Mouse (Mus musculus): ENCODE data around the gene Prss46. TPM values are rescaled to one million over a fixed set of nuclear protein-coding genes. Genes with fewer than 3 reads are reported as not detected.

Prss46 gene
- total RNA-seq, 2 experiments from 2014 or later: not detected

GRCm38 (mm10) chr9:110896595-110896994 is 52.3 kb downstream of the Prss46 start:
- no peak for DNase-seq

DNA sequence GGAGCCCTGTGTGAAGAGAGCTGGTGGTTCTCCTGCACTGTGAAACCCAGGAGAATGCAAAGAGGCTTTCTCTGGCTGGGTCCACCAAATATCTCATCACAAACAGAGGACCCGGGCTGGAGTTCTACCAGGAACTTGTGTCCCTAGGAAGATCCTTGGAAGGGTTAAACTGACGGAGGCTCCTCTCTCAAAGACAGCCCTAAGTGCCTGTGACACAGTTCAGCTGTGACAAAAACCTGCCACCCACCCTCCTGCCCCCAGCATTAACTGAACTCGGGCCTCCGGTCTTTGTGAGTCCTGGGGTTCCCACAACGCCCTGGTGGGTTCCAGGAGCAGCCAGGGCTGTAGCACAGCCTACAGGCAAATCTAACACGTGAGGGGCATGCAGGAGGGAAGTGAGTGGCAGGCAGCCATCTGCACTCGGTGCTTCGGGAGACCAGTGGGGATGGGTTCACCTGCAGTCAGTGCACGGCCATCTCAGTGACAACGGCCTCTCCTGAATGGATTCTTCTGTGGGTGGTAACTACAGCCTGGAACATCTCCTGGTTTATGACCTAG is 55.2 kb downstream of the Prss46 start:
- no peak for DNase-seq

- DNase-seq: no peak
These were observed 56.9 kb downstream of the Prss46 start for GRCm38 (mm10) chr9:110901204-110901603.

DNA sequence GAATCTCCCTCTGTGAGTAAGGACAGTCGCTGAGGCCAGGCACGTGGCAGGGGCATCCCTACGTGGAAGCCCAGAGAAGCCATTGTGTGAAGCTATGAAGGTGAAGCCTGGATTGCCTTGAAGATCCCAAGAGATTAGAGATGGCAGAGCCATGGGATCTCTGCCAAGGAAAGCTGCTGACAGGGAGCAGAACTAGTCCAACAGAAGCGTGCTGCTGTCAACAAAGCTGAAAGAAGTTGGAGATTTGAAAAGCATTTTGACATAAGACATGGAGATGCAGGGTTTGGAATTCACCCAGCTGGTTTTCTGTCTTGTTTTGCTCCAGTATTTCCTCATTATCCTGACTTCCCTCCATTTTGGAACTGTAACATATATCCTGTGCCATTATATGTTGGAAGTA is 58.0 kb downstream of the Prss46 start:
- DNase-seq: no peak

Other genes with a start within 250 kb of the Prss46 start
- under 1 TPM; 0.80 to 0.87 TPM for gene Nradd, start 220.1 kb upstream of the Prss46 start, total RNA-seq (2021)
- 1 to 10 TPM; 2.9 to 3.2 TPM for gene Nbeal2, start 190.3 kb upstream of the Prss46 start, total RNA-seq (2021)
- gene Ccdc12, start 188.0 kb upstream of the Prss46 start, total RNA-seq (2021): 10 to 100 TPM; 46.9 to 47.1 TPM
- gene Myl3, start 102.6 kb upstream of the Prss46 start, total RNA-seq (2021): 100 to 1,000 TPM; 119 to 840 TPM
- gene Pth1r, start 97.4 kb upstream of the Prss46 start, total RNA-seq (2021): 1 to 10 TPM; 1.3 to 2.4 TPM
- gene Prss42, start 46.3 kb upstream of the Prss46 start, total RNA-seq (2021): not detected
- not detected for gene Prss44, start 30.5 kb upstream of the Prss46 start, total RNA-seq (2021)
- not detected for gene Prss43, start 17.8 kb upstream of the Prss46 start, total RNA-seq (2021)
- gene Prss45, start 9.9 kb upstream of the Prss46 start, total RNA-seq (2021): not detected
- gene Prss50, start 13.5 kb downstream of the Prss46 start, total RNA-seq (2021): not detected
- gene Als2cl, start 35.4 kb downstream of the Prss46 start, total RNA-seq (2021): 1 to 10 TPM; 3.9 to 8.2 TPM
- gene Tmie, start 35.6 kb downstream of the Prss46 start, total RNA-seq (2021): under 1 TPM; 0.43 to 0.62 TPM
- 1 to 10 TPM; 2.0 to 2.7 TPM for gene Fam240a, start 72.4 kb downstream of the Prss46 start, total RNA-seq (2021)
- gene Tdgf1, start 101.7 kb downstream of the Prss46 start, total RNA-seq (2021): not detected
- 10 to 100 TPM; 52.4 to 64.1 TPM for gene Lrrc2, start 107.0 kb downstream of the Prss46 start, total RNA-seq (2021)
- gene Rtp3, start 146.1 kb downstream of the Prss46 start, total RNA-seq (2021): 1 to 10 TPM in 1 of 2 experiments, under 1 TPM in 1; 0.70 to 1.3 TPM
- gene Ltf, start 174.8 kb downstream of the Prss46 start, total RNA-seq (2021): not detected
- gene Ccrl2, start 213.0 kb downstream of the Prss46 start, total RNA-seq (2021): 1 to 10 TPM; 4.3 to 4.4 TPM